Mouse (Mus musculus): ENCODE results near the gene Ankdd1a. TPM values are rescaled to one million over a fixed set of nuclear protein-coding genes. Genes with fewer than 3 reads are reported as not detected.

Ankdd1a gene
- polyA plus RNA-seq, 1 experiment from 2014 or later: 0.12 TPM

GRCm38 (mm10) chr9:65472769-65473168 is 47.2 kb downstream of the Ankdd1a start:
- no peak for DNase-seq
- Histone ChIP-seq H3K4me3 (ENCODE audit: low read depth, low read length) (no peak overlapping the region), H3K9me3 (ENCODE audit: low read depth, low read length) (no peaks in the 10 kb centered on the region), H3K9ac (no peak overlapping the region), H3K36me3 (ENCODE audit: insufficient read depth) (peaks cover 49% of the 10 kb centered on the region), H3K27ac (ENCODE audit: low read depth) (no peak overlapping the region), H3K27me3 (ENCODE audit: insufficient read depth, low read length) (no peaks in the 10 kb centered on the region), H3K4me2 (no peak overlapping the region), H3K4me1 (ENCODE audit: insufficient read depth) (no peaks in the 10 kb centered on the region)
- ATAC-seq (ENCODE audit: insufficient read depth): no peak
- WGBS: 81% methylated on average over 4 of the region's 4 CpGs
- TF ChIP-seq CTCF (IDR thresholded peaks at IDR 0.05; ENCODE audit: low read depth): no peak

- ATAC-seq (ENCODE audit: insufficient read depth) (no peak), DNase-seq (no peak)
- Histone ChIP-seq H3K4me3 (ENCODE audit: low read depth, low read length) (no peak overlapping the region), H3K4me2 (no peak overlapping the region), H3K4me1 (ENCODE audit: insufficient read depth) (no peaks in the 10 kb centered on the region), H3K27ac (ENCODE audit: low read depth) (no peak overlapping the region), H3K36me3 (ENCODE audit: insufficient read depth) (peaks cover 35% of the 10 kb centered on the region), H3K9me3 (ENCODE audit: low read depth, low read length) (no peaks in the 10 kb centered on the region), H3K27me3 (ENCODE audit: insufficient read depth, low read length) (no peaks in the 10 kb centered on the region), H3K9ac (no peak overlapping the region)
- WGBS: 40% methylated on average over 11 of the region's 11 CpGs
- no peak for TF ChIP-seq CTCF (IDR thresholded peaks at IDR 0.05; ENCODE audit: low read depth)
Observed at GRCm38 (mm10) chr9:65467686-65468085, 52.3 kb downstream of the Ankdd1a start.

- no peaks in the 10 kb centered on the region for H3K27me3 ChIP-seq (ENCODE audit: insufficient read depth, low read length)
- peaks cover 6% of the 10 kb centered on the region; the same call in 1 of the 2 replicates for H3K4me1 ChIP-seq (ENCODE audit: insufficient read depth)
- 96% methylated on average over 2 of the region's 2 CpGs for WGBS
- TF ChIP-seq CTCF (IDR thresholded peaks at IDR 0.05; ENCODE audit: low read depth): no peak
- H3K4me2 ChIP-seq: no peak overlapping the region
- DNase-seq: no peak
- peaks cover 22% of the 10 kb centered on the region for H3K36me3 ChIP-seq (ENCODE audit: insufficient read depth)
- no peak overlapping the region for H3K4me3 ChIP-seq (ENCODE audit: low read depth, low read length)
- no peaks in the 10 kb centered on the region for H3K9me3 ChIP-seq (ENCODE audit: low read depth, low read length)
- no peak overlapping the region for H3K9ac ChIP-seq
- ATAC-seq (ENCODE audit: insufficient read depth): no peak
- no peak overlapping the region for H3K27ac ChIP-seq (ENCODE audit: low read depth)
Observed at GRCm38 (mm10) chr9:65465241-65465640, 54.8 kb downstream of the Ankdd1a start.

- WGBS: 90% methylated on average over 6 of the region's 6 CpGs
Observed at GRCm38 (mm10) chr9:65464161-65464560, 55.8 kb downstream of the Ankdd1a start.

GRCm38 (mm10) chr9:65462544-65462943 is 57.4 kb downstream of the Ankdd1a start:
- H3K4me2 ChIP-seq: peak overlapping the region; percentile 73
- WGBS: 50% methylated on average over 5 of the region's 5 CpGs
- H3K27ac ChIP-seq (ENCODE audit: low read depth): no peak overlapping the region
- ATAC-seq (ENCODE audit: insufficient read depth): no peak
- peaks cover 10% of the 10 kb centered on the region for H3K36me3 ChIP-seq (ENCODE audit: insufficient read depth)
- no peaks in the 10 kb centered on the region for H3K9me3 ChIP-seq (ENCODE audit: low read depth, low read length)
- no peak overlapping the region for H3K9ac ChIP-seq
- no peaks in the 10 kb centered on the region for H3K27me3 ChIP-seq (ENCODE audit: insufficient read depth, low read length)
- peaks cover 8% of the 10 kb centered on the region; the same call in 1 of the 2 replicates for H3K4me1 ChIP-seq (ENCODE audit: insufficient read depth)
- no peak overlapping the region for H3K4me3 ChIP-seq (ENCODE audit: low read depth, low read length)
- TF ChIP-seq CTCF (IDR thresholded peaks at IDR 0.05; ENCODE audit: low read depth): no peak
- peak; percentile 44 for DNase-seq

More at GRCm38 (mm10) chr9:65464161-65464560, 55.8 kb downstream of the Ankdd1a start:
- H3K4me1 ChIP-seq (ENCODE audit: insufficient read depth): peaks cover 8% of the 10 kb centered on the region; the same call in 1 of the 2 replicates
- H3K9ac ChIP-seq: no peak overlapping the region
- no peak overlapping the region for H3K4me3 ChIP-seq (ENCODE audit: low read depth, low read length)
- no peak overlapping the region for H3K4me2 ChIP-seq
- H3K36me3 ChIP-seq (ENCODE audit: insufficient read depth): peaks cover 13% of the 10 kb centered on the region
- DNase-seq (peak; percentile 6), ATAC-seq (ENCODE audit: insufficient read depth) (no peak)
- no peaks in the 10 kb centered on the region for H3K9me3 ChIP-seq (ENCODE audit: low read depth, low read length)
- no peaks in the 10 kb centered on the region for H3K27me3 ChIP-seq (ENCODE audit: insufficient read depth, low read length)
- TF ChIP-seq CTCF (IDR thresholded peaks at IDR 0.05; ENCODE audit: low read depth): no peak
- no peak overlapping the region for H3K27ac ChIP-seq (ENCODE audit: low read depth)

DNA sequence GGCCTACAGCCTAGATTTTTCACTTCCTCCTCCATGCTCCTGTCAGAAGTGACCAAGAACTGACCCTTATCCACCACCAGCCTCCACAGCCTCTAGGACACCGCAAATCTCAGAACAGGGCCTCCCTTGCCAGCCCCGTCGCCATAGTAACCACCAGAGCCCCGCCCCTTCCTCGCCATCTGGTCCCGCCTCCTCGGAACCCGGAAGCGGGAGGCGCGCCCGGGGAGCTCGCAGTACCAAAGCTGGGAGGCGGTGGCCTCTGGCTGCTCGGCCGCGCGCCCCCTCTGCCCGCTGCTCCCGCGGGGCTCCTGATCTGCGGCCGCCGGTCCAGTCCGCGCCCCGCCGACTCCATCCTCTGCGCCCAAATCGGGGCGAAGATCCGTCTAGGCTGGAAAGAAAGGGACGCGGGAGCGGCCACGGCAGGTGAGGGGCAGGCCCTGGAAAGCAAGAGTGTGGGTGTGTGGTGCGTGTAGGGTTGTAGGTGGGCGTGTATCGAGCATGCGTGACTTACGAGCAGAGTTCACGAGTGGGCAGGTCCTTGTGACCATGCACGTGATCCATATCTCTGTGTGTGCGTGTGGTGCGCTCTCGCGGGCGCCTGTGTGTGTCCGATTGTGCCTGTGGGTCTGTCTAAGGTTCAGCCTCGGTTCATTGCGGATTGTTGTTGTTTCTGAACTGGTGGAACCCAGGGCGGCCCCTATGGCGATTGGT is 59.1 kb downstream of the Ankdd1a start, which contains the start of gene Spg21:
TSS of gene Spg21 (plus strand) at position 216 of the 711 bp plus-strand sequence.
- Histone ChIP-seq H3K27ac (ENCODE audit: low read depth) (peak within 1 kb of the TSS; percentile 80), H3K4me3 (ENCODE audit: low read depth, low read length) (peak within 1 kb of the TSS; percentile 87), H3K4me2 (peak within 1 kb of the TSS; percentile 73), H3K4me1 (ENCODE audit: insufficient read depth) (peaks cover 8% of the 10 kb centered on the region; the same call in 1 of the 2 replicates), H3K9ac (peak within 1 kb of the TSS; percentile 77), H3K36me3 (ENCODE audit: insufficient read depth) (peaks cover 7% of the 10 kb centered on the region), H3K27me3 (ENCODE audit: insufficient read depth, low read length) (no peaks in the 10 kb centered on the region), H3K9me3 (ENCODE audit: low read depth, low read length) (no peaks in the 10 kb centered on the region)
- peak; percentile 97 for DNase-seq
- WGBS: under 1% methylated on average over 53 of the region's 53 CpGs
- TF ChIP-seq CTCF (IDR thresholded peaks at IDR 0.05; ENCODE audit: low read depth): no peak
- ATAC-seq (ENCODE audit: insufficient read depth): peak; percentile 96

DNA sequence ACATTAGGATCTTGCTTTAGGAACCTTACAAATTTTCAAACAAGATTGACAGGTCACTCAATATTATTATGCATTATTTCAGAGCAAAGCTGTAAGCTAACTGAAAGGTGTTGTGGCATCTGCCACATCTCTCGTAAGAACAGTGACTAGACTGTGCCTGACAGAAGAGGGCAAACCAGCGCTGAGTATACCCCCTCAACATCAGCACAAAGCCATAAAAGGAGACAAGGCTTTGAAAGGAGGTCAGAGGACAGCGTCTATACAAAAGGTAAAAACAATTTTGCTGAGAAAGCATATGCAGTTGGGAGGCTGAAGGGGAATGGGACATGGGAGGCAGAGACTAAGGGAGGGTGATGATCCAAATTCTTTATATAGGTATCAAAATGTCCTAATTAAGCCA is 59.8 kb downstream of the Ankdd1a start:
- WGBS: 56% methylated on average over 3 of the region's 3 CpGs
- DNase-seq (no peak), ATAC-seq (ENCODE audit: insufficient read depth) (peak; percentile 7; the same call in 1 of the 2 replicates)
- Histone ChIP-seq H3K36me3 (ENCODE audit: insufficient read depth) (0 out of 2 replicates have a peak, but pooled peaks cover 2% of the 10 kb centered on the region), H3K4me1 (ENCODE audit: insufficient read depth) (peaks cover 8% of the 10 kb centered on the region; the same call in 1 of the 2 replicates), H3K27me3 (ENCODE audit: insufficient read depth, low read length) (no peaks in the 10 kb centered on the region), H3K9me3 (ENCODE audit: low read depth, low read length) (no peaks in the 10 kb centered on the region), H3K4me3 (ENCODE audit: low read depth, low read length) (peak overlapping the region; percentile 87), H3K9ac (no peak overlapping the region), H3K27ac (ENCODE audit: low read depth) (peak overlapping the region; percentile 80; the same call in 1 of the 2 replicates), H3K4me2 (peak overlapping the region; percentile 73)
- TF ChIP-seq CTCF (IDR thresholded peaks at IDR 0.05; ENCODE audit: low read depth): no peak

Data from lung, embryonic 14.5 days (tissue).